Mouse (Mus musculus) kidney, adult 2 months (tissue): ENCODE results near the gene Ubqln4.

Source experiments
- CTCF ChIP-seq: fragments of 200-500 bp; conservative IDR thresholded peaks from 2 replicates; pipeline ENCODE4 v1.5.1; 2011; ENCODE audit warnings: low read depth, mild to moderate bottlenecking, control low read depth, low read length, moderate library complexity, mixed read lengths; ENCODE audit not compliant: insufficient read depth, insufficient read length
- POLR2A ChIP-seq: fragments of 200-500 bp; IDR thresholded peaks from one replicate; pipeline ENCODE4 v1.6.1; 2011; ENCODE audit warnings: low read depth, low read length, control low read depth

DNA sequence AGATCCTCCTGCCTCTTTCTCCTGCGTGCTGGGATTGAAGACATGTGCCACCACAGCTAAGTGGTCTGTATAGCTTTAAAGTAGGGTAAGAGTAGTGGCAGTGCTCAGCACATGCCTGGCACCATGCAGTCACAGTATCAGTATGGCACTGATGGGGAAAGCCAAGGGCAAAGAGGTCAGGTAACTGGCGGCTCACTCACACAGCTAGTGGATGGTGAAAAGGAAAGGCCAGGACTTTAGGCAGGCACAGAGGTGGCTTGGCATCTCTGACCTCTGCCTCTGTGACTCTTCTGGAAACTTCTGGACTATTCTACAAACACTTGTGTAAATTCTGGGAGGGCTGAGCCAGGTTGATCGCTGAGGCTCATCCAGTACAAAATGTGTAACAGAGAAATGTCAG is 12.6 kb downstream of the Ubqln4 start:
- TF ChIP-seq POLR2A (no peak), CTCF (no peak)
